Mouse (Mus musculus) C3H10T1/2 (cell line): ENCODE data around the gene Ipp. TPM values are rescaled to one million over a fixed set of nuclear protein-coding genes. Genes with fewer than 3 reads are reported as not detected.

Experiments used
- polyA plus RNA-seq, 2 experiments: library from polyadenylated mRNA; unstranded; fragments of >200 nt; fragmentation: generic; extraction: Trizol; gene quantifications; one replicate each; pipeline ENCODE4 v1.2.1; 2012; ENCODE audit warnings: missing spikeins in 2 of 2

Ipp gene
- polyA plus RNA-seq = 1 to 10 TPM in 1 of 2 experiments, under 1 TPM in 1; 0.43 to 3.4 TPM

GRCm38 (mm10) chr4:116507425-116508218 lies at the start of gene Ipp:
Ipp (plus strand) TSS chr4:116507549.

GRCm38 (mm10) chr4:116464126-116464981 lies 43.0 kb upstream of the Ipp start, which contains the start of gene Mast2:
Mast2 (minus strand) TSS chr4:116464183.

GRCm38 (mm10) chr4:116555413-116556300 lies 48.3 kb downstream of the Ipp start, which contains the start of gene Tmem69:
Tmem69 (minus strand) TSS chr4:116555936.

GRCm38 (mm10) chr4:116557306-116558121 lies 50.2 kb downstream of the Ipp start, which contains the start of gene Gpbp1l1:
Gpbp1l1 (plus strand) TSS chr4:116557658.

Other genes starting within 250 kb of the Ipp start
- 10 to 100 TPM; 19.0 to 22.8 TPM for gene Mast2, start 43.4 kb upstream of the Ipp start, polyA plus RNA-seq
- gene Tmem69, start 48.4 kb downstream of the Ipp start, polyA plus RNA-seq = 1 to 10 TPM in 1 of 2 experiments, under 1 TPM in 1; 0.77 to 4.4 TPM
- 10 to 100 TPM in 1 of 2 experiments, under 1 TPM in 1; 0.90 to 13.5 TPM for gene Gpbp1l1, start 50.1 kb downstream of the Ipp start, polyA plus RNA-seq
- 1 to 10 TPM in 1 of 2 experiments, under 1 TPM in 1; 0.08 to 2.2 TPM for gene Ccdc17, start 89.1 kb downstream of the Ipp start, polyA plus RNA-seq
- 10 to 100 TPM; 10.6 to 16.2 TPM for gene Nasp, start 120.4 kb downstream of the Ipp start, polyA plus RNA-seq
- gene Akr1a1, start 144.1 kb downstream of the Ipp start, polyA plus RNA-seq = 100 to 1,000 TPM; 640 to 782 TPM
- 100 to 1,000 TPM in 1 of 2 experiments, 10 to 100 TPM in 1; 55.3 to 368 TPM for gene Prdx1, start 178.0 kb downstream of the Ipp start, polyA plus RNA-seq
- 1 to 10 TPM; 4.9 to 7.6 TPM for gene Mmachc, start 200.9 kb downstream of the Ipp start, polyA plus RNA-seq
- 10 to 100 TPM; 18.1 to 28.4 TPM for gene Ccdc163, start 201.0 kb downstream of the Ipp start, polyA plus RNA-seq
- gene Tesk2, start 213.4 kb downstream of the Ipp start, polyA plus RNA-seq = 1 to 10 TPM; 1.2 to 4.8 TPM